Mouse (Mus musculus) midbrain, embryonic 16.5 days (tissue): Measurements from ENCODE around the gene 2310057M21Rik. TPM values are rescaled to one million over a fixed set of nuclear protein-coding genes. Genes with fewer than 3 reads are reported as not detected.

Source experiments
- ATAC-seq: fragments of 200-750 bp; cut with Nextera tagmentation; 2 replicates; pipeline ENCODE4 v1.8.0; 2017; ENCODE audit warnings: moderate TSS enrichment
- H3K27ac ChIP-seq: fragments of 300-500 bp; sonication (generic); 2 replicates; pipeline ENCODE4 v1.5.1; 2014; ENCODE audit warnings: mild to moderate bottlenecking, low read length, mixed read lengths
- H3K27me3 ChIP-seq: fragments of 300-500 bp; sonication (generic); 2 replicates; pipeline ENCODE4 v1.6.1; 2014; ENCODE audit warnings: low read depth, low read length, mixed read lengths; ENCODE audit not compliant: control insufficient read depth, insufficient read depth
- H3K36me3 ChIP-seq: fragments of 300-500 bp; sonication (generic); 2 replicates; pipeline ENCODE4 v1.6.1; 2014; ENCODE audit warnings: mild to moderate bottlenecking, low read length, moderate library complexity, mixed read lengths; ENCODE audit not compliant: control insufficient read depth, insufficient read depth
- H3K4me1 ChIP-seq: fragments of 300-500 bp; sonication (generic); 2 replicates; pipeline ENCODE4 v1.6.1; 2014; ENCODE audit warnings: mild to moderate bottlenecking, low read length, mixed read lengths; ENCODE audit not compliant: control insufficient read depth, insufficient read depth
- H3K4me2 ChIP-seq: fragments of 300-500 bp; sonication (generic); 2 replicates; pipeline ENCODE4 v1.6.1; 2014; ENCODE audit warnings: mild to moderate bottlenecking, low read length, mixed read lengths
- H3K4me3 ChIP-seq: fragments of 300-500 bp; sonication (generic); 2 replicates; pipeline ENCODE4 v1.5.1; 2014; ENCODE audit warnings: low read depth, mild to moderate bottlenecking, low read length, moderate library complexity, mixed read lengths
- H3K9ac ChIP-seq: fragments of 300-500 bp; sonication (generic); 2 replicates; pipeline ENCODE4 v1.6.1; 2014; ENCODE audit warnings: low read depth, low read length, mixed read lengths
- H3K9me3 ChIP-seq: fragments of 300-500 bp; sonication (generic); replicated peaks from 2 replicates; pipeline ENCODE4 v1.6.1; 2014; ENCODE audit warnings: mild to moderate bottlenecking, low read length, mixed read lengths; ENCODE audit not compliant: control insufficient read depth, poor library complexity, severe bottlenecking
- WGBS: fragments of 180-500 bp; shearing (Covaris S2); extraction: QIAGEN DNeasy Blood & Tissue Kit; methylation state at CpG from one replicate; pipeline ENCODE4 v1.1.7; 2014; 5-methylcytosine and 5-hydroxymethylcytosine counted together
- polyA plus RNA-seq: library from polyadenylated mRNA; unstranded; fragments of >200 nt; fragmentation: Nextera tagmentation; extraction: Ambion mirVana; gene quantifications from 2 replicates; pipeline ENCODE4 v1.2.1, GENCODE M21; 2015

The 2310057M21Rik gene
- polyA plus RNA-seq, 1 experiment from 2014 or later: 32.4 TPM

DNA sequence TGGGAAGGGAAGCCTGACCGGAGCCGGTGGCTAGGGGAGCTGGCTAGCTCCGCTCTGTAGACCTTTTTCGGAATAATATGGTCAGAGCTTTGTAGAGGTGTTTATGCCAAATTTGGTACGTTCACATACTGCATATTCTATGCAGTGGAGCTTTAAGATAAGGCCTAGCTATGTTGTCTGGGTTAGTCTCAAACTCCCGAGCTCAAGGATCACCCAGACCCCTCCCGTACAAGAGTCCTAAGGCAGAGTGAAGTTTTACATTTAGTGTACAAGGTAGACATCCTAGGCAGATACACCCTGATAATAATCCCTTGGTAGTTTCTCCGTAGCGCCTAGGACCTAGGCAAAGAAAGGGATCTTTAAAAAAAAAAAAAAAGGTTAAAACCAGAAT lies 8.9 kb upstream of the 2310057M21Rik start:
- Histone ChIP-seq H3K27me3 (no peaks in the 10 kb centered on the region; the same call in 1 of the 2 replicates), H3K9me3 (no peaks in the 10 kb centered on the region), H3K36me3 (no peaks in the 10 kb centered on the region), H3K4me1 (peaks cover 10% of the 10 kb centered on the region), H3K4me3 (peak overlapping the region; percentile 89), H3K4me2 (peak overlapping the region; percentile 75), H3K9ac (peak overlapping the region; percentile 95), H3K27ac (peak overlapping the region; percentile 91)
- 8% methylated on average over 9 of the region's 9 CpGs for WGBS
- no peak; the same call in 1 of the 2 replicates for ATAC-seq

- H3K9me3 ChIP-seq: no peaks in the 10 kb centered on the region
- WGBS: 5% methylated on average over 47 of the region's 47 CpGs
- H3K9ac ChIP-seq: peak within 1 kb of the TSS; percentile 95
- peak within 1 kb of the TSS; percentile 91 for H3K27ac ChIP-seq
- H3K36me3 ChIP-seq: no peaks in the 10 kb centered on the region
- no peaks in the 10 kb centered on the region; the same call in 1 of the 2 replicates for H3K27me3 ChIP-seq
- peaks cover 10% of the 10 kb centered on the region for H3K4me1 ChIP-seq
- peak within 1 kb of the TSS; percentile 75 for H3K4me2 ChIP-seq
- peak; percentile 96 for ATAC-seq
- peak within 1 kb of the TSS; percentile 89 for H3K4me3 ChIP-seq
These were observed 8.3 kb upstream of the 2310057M21Rik start, which contains the start of gene Pstk for GRCm38 (mm10) chr7:131370648-131371469. TSS of gene Pstk (plus strand) at chr7:131371141.

DNA sequence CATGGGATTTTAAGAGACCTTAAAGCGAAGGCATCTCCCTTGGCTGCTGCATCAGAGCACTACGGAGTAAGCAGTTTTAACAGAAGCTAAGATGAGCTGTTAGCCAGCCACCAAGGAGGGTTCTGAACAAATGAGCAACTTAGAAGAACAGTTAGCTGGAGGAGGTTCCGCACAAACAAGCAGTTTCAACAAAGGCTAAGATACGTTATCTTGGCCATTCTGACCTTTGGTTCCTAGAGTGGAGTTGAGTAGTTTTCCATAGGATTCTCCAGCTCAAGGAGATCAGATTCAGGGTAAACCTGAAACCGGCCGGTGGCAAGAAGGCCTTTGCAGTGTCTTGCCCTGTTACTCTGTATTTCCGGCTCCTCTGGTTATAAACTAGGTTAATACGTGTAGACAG lies 1.6 kb upstream of the 2310057M21Rik start:
- Histone ChIP-seq H3K9me3 (no peaks in the 10 kb centered on the region), H3K4me2 (no peak overlapping the region), H3K9ac (no peak overlapping the region), H3K4me1 (peaks cover 14% of the 10 kb centered on the region), H3K36me3 (no peaks in the 10 kb centered on the region; the same call in 1 of the 2 replicates), H3K27ac (no peak overlapping the region), H3K27me3 (no peaks in the 10 kb centered on the region; the same call in 1 of the 2 replicates), H3K4me3 (no peak overlapping the region)
- ATAC-seq: no peak
- 94% methylated on average over 8 of the region's 8 CpGs for WGBS

DNA sequence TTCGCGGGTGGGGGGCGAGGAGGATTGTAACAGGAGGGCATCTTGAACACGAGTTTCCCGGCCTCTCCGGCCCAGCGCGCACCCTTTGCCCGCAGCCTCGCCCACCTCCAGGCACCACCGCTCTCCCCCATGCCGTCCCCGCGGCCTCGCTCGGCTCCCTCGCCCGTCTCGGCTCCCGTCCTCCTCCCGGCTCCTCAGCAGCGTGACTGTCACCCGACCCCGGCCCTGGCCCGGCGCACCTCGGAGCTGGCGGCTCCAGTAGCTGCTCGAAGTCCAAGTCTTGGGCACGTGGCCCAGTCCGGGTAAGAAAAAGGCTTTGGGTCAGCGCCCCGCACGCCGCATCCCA lies 317 bp downstream of the 2310057M21Rik start:
- peak overlapping the region; percentile 93 for H3K4me3 ChIP-seq
- ATAC-seq: peak; percentile 86
- H3K36me3 ChIP-seq: peaks cover 10% of the 10 kb centered on the region; the same call in 1 of the 2 replicates
- H3K4me1 ChIP-seq: peaks cover 14% of the 10 kb centered on the region
- peak overlapping the region; percentile 91 for H3K9ac ChIP-seq
- H3K4me2 ChIP-seq: peak overlapping the region; percentile 69
- under 1% methylated on average over 34 of the region's 35 CpGs for WGBS
- no peaks in the 10 kb centered on the region; the same call in 1 of the 2 replicates for H3K27me3 ChIP-seq
- peak overlapping the region; percentile 89 for H3K27ac ChIP-seq
- H3K9me3 ChIP-seq: no peaks in the 10 kb centered on the region

- Histone ChIP-seq H3K4me1 (peaks cover 3% of the 10 kb centered on the region), H3K27ac (no peak overlapping the region), H3K4me3 (no peak overlapping the region), H3K9ac (no peak overlapping the region), H3K4me2 (no peak overlapping the region), H3K36me3 (peaks cover 21% of the 10 kb centered on the region), H3K27me3 (no peaks in the 10 kb centered on the region), H3K9me3 (no peaks in the 10 kb centered on the region)
- 98% methylated on average over 13 of the region's 13 CpGs for WGBS
- no peak for ATAC-seq
These were observed 6.5 kb downstream of the 2310057M21Rik start for GRCm38 (mm10) chr7:131356105-131356504.

DNA sequence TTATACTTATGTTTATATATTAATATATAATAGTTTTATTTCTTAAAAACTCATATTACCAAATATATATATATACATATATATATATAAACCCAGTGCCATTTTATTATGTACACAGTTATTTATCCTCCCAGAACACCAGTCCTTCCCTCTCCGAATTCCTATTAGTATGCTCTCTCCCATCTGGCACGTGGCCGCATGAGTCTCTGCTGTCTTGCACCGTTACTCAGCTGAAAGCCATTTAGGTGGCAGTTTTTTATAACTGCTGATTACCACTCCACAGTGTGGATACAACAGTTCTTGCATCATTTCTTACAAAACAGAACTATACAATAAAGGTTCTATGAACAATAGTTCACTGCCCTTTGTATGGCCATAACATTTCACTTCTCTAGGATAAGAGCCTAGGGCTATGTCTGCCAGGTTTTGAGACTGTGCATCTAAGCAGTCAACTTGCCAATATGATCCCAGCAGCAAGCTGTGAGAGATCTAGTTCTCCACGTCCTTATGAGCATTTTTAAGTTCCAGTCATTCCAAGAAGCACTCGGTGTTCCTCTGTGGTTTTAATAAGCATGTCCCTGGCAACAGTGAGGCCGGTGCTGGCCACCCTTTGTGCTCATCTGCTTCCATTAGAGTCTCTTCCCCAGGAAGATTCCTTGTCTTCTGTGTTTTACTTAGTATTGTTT lies 16.6 kb downstream of the 2310057M21Rik start:
- Histone ChIP-seq H3K36me3 (peaks cover 21% of the 10 kb centered on the region), H3K4me2 (no peak overlapping the region), H3K27ac (no peak overlapping the region), H3K27me3 (no peaks in the 10 kb centered on the region), H3K4me3 (no peak overlapping the region), H3K9me3 (no peaks in the 10 kb centered on the region), H3K4me1 (no peaks in the 10 kb centered on the region), H3K9ac (no peak overlapping the region)
- WGBS: 74% methylated on average over 7 of the region's 7 CpGs
- ATAC-seq: no peak

- Histone ChIP-seq H3K9me3 (no peaks in the 10 kb centered on the region), H3K9ac (no peak overlapping the region), H3K4me2 (no peak overlapping the region), H3K36me3 (peaks cover 5% of the 10 kb centered on the region), H3K4me3 (no peak overlapping the region), H3K27ac (no peak overlapping the region), H3K27me3 (no peaks in the 10 kb centered on the region), H3K4me1 (no peaks in the 10 kb centered on the region)
- 32% methylated on average over 8 of the region's 8 CpGs for whole genome bisulfite sequencing
- no peak for ATAC-seq
These were observed 25.0 kb downstream of the 2310057M21Rik start for GRCm38 (mm10) chr7:131337502-131338068.

GRCm38 (mm10) chr7:131333564-131333963 lies 29.0 kb downstream of the 2310057M21Rik start, which contains the start of gene Fam24a:
TSS of gene Fam24a (plus strand) at chr7:131333864.
- no peak within 1 kb of the TSS for H3K4me3 ChIP-seq

More at GRCm38 (mm10) chr7:131333564-131333963, 29.0 kb downstream of the 2310057M21Rik start, which contains the start of gene Fam24a:
- Histone ChIP-seq H3K27ac (no peak within 1 kb of the TSS), H3K36me3 (no peaks in the 10 kb centered on the region), H3K27me3 (no peaks in the 10 kb centered on the region), H3K4me1 (no peaks in the 10 kb centered on the region), H3K9me3 (no peaks in the 10 kb centered on the region), H3K9ac (no peak within 1 kb of the TSS), H3K4me2 (no peak within 1 kb of the TSS)
- ATAC-seq: no peak
- WGBS: 44% methylated on average over 1 of the region's 1 CpGs
